Mouse (Mus musculus) heart, postnatal 0 days (tissue): ENCODE measurements around the gene Kmt2c.

ENCODE experiments used
- CTCF ChIP-seq: IDR thresholded peaks from 2 replicates; pipeline ENCODE4 v1.5.1; 2016; ENCODE audit warnings: antibody characterized with exemption, control low read depth, low read depth
- EP300 ChIP-seq: IDR thresholded peaks from 2 replicates; pipeline ENCODE4 v1.6.1; 2016; ENCODE audit warnings: antibody characterized with exemption, low read depth

GRCm38 (mm10) chr5:25517550-25517949 lies 19.0 kb upstream of the Kmt2c start:
- TF ChIP-seq CTCF (no peak), EP300 (no peak)
